Mouse (Mus musculus) forebrain, embryonic 12.5 days (tissue): ENCODE results near the gene Clpsl2. TPM values are rescaled to one million over a fixed set of nuclear protein-coding genes. Genes with fewer than 3 reads are reported as not detected.

ENCODE experiments used
- ATAC-seq: fragments of 200-750 bp; cut with Nextera tagmentation; 2 replicates; pipeline ENCODE4 v1.8.0; 2017; ENCODE audit warnings: moderate TSS enrichment; ENCODE audit not compliant: low FRiP score
- H3K27ac ChIP-seq: fragments of 300-500 bp; sonication (generic); 2 replicates; pipeline ENCODE4 v1.5.1; 2016; ENCODE audit warnings: mild to moderate bottlenecking
- H3K27me3 ChIP-seq: fragments of 300-500 bp; sonication (generic); 2 replicates; pipeline ENCODE4 v1.6.1; 2016; ENCODE audit warnings: mild to moderate bottlenecking
- H3K36me3 ChIP-seq: fragments of 300-500 bp; sonication (generic); replicated peaks from 2 replicates; pipeline ENCODE4 v1.6.1; 2016; ENCODE audit warnings: mild to moderate bottlenecking
- H3K4me1 ChIP-seq: fragments of 300-500 bp; sonication (generic); 2 replicates; pipeline ENCODE4 v1.6.1; 2016
- H3K4me2 ChIP-seq: fragments of 300-500 bp; sonication (generic); 2 replicates; pipeline ENCODE4 v1.6.1; 2016; ENCODE audit warnings: mild to moderate bottlenecking, moderate library complexity
- H3K4me3 ChIP-seq: fragments of 300-500 bp; sonication (generic); replicated peaks from 2 replicates; pipeline ENCODE4 v1.5.1; 2016; ENCODE audit warnings: mild to moderate bottlenecking
- H3K9ac ChIP-seq: fragments of 300-500 bp; sonication (generic); 2 replicates; pipeline ENCODE4 v1.6.1; 2016; ENCODE audit warnings: mild to moderate bottlenecking
- H3K9me3 ChIP-seq: fragments of 300-500 bp; sonication (generic); 2 replicates; pipeline ENCODE4 v1.6.1; 2016
- WGBS: fragments of 180-500 bp; shearing (Covaris S2); methylation state at CpG from one replicate; pipeline ENCODE4 v1.1.7; 2016; 5-methylcytosine and 5-hydroxymethylcytosine counted together
- microRNA-seq: library from miRNA; unstranded; fragments of <30 nt; microRNA quantifications from one replicate; pipeline ENCODE4, GENCODE M21; 2017
- polyA plus RNA-seq: library from polyadenylated mRNA; unstranded; fragments of >200 nt; fragmentation: Nextera tagmentation; extraction: Ambion mirVana; gene quantifications from 2 replicates; pipeline ENCODE4 v1.2.1, GENCODE M21; 2016

The Clpsl2 gene
- polyA plus RNA-seq, 1 experiment from 2014 or later, result not detected

DNA sequence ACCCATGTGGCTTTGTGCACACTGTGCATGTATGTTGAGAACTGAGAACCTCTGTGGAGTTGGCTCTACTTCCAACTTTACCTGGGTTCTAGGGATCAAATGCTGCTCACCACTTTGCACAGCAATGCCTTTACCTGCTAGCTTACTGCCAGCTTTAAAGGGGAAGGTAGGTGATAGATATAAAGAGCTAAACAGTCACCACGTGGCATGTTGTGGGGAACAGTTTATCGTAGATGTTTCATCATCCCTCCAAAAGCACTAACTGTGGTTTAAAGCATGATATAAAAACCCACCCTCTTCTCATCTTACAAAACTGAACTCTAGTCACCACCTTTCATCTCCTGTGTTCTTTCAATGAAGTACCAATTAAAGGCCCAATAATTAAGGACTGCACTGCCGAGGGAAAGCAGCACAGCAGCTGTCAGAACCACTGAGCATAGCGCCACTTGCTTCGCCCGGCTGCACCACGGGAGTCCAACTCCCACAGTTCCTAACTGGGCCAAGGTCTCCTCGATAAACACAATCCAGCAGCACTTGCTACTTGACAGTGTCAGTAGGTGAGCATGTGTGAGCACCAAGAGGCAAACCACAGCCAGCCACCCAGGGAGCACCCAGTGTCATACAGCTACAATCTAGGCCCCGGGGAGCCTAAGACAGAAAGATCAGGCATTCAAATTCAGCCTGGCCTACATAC, 52.5 kb downstream of the Clpsl2 start:
- Histone ChIP-seq H3K36me3 (peaks cover 91% of the 10 kb centered on the region), H3K9me3 (no peaks in the 10 kb centered on the region), H3K4me3 (no peak overlapping the region), H3K9ac (no peak overlapping the region), H3K27ac (no peak overlapping the region), H3K27me3 (no peaks in the 10 kb centered on the region), H3K4me1 (no peaks in the 10 kb centered on the region), H3K4me2 (no peak overlapping the region)
- no peak for ATAC-seq
- WGBS, result 80% methylated on average over 9 of the region's 9 CpGs

Small RNA genes within 50 kb of the gene (microRNA-seq; reads per million reads assigned to microRNA genes)
- not detected for gene Gm25195
- gene Mir6969, result not detected

Other genes with a start within 250 kb of the Clpsl2 start
- 25.9 and 26.0 TPM in 2 replicates for gene Fance, start 235.9 kb upstream of the Clpsl2 start, polyA plus RNA-seq
- gene Rpl10a, start 220.9 kb upstream of the Clpsl2 start, polyA plus RNA-seq, result 370 and 384 TPM in 2 replicates
- 4.2 and 5.1 TPM in 2 replicates for gene Tead3, start 198.6 kb upstream of the Clpsl2 start, polyA plus RNA-seq
- 3.5 and 4.0 TPM in 2 replicates for gene Tulp1, start 184.2 kb upstream of the Clpsl2 start, polyA plus RNA-seq
- 34.9 and 37.4 TPM in 2 replicates for gene Fkbp5, start 31.9 kb upstream of the Clpsl2 start, polyA plus RNA-seq
- gene Armc12, start 18.6 kb upstream of the Clpsl2 start, polyA plus RNA-seq, result not detected in 2 replicates
- gene Clps, start 11.4 kb downstream of the Clpsl2 start, polyA plus RNA-seq, result not detected in 2 replicates
- 1.3 and 1.5 TPM in 2 replicates for gene Lhfpl5, start 26.2 kb downstream of the Clpsl2 start, polyA plus RNA-seq
- gene Srpk1, start 73.3 kb downstream of the Clpsl2 start, polyA plus RNA-seq, result 124 and 130 TPM in 2 replicates
- gene Slc26a8, start 140.8 kb downstream of the Clpsl2 start, polyA plus RNA-seq, result 0.80 and 0.90 TPM in 2 replicates
- 38.0 and 39.8 TPM in 2 replicates for gene Mapk14, start 141.9 kb downstream of the Clpsl2 start, polyA plus RNA-seq
- 3.0 and 3.6 TPM in 2 replicates for gene AC170998.1, start 176.7 kb downstream of the Clpsl2 start, polyA plus RNA-seq
- 2.5 and 5.3 TPM in 2 replicates for gene Mapk13, start 219.9 kb downstream of the Clpsl2 start, polyA plus RNA-seq